Mouse (Mus musculus): Measurements from ENCODE around the gene Sh3rf1. TPM values are rescaled to one million over a fixed set of nuclear protein-coding genes. Genes with fewer than 3 reads are reported as not detected.
"Not testable (repeated sequence)": the region's sequence is repeated elsewhere in the genome, so short reads cannot be mapped to it uniquely, and the experiment has no call there.

Sh3rf1 gene
- polyA plus RNA-seq, 1 experiment from 2014 or later: 38.4 TPM

DNA sequence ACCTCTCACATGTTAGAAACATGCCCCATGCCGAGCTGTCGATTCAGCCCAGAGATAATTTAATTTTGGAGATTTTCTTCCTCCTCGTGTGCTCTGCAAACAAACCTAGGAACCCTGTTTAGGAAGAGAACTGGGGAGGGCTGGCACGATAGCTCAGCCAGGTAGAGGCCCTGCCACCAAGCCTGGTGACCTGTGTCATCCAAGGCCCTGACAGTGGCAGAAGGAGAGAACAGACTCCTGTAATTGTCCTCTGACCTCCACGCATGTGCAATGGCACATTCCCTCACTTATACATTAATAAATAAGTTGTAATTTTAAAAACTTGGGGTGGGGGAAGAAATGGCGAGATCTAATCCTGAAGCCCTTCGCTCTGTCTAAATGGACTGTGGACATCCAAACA lies 179.2 kb downstream of the Sh3rf1 start:
- Histone ChIP-seq H3K27ac (replicated peaks; ENCODE audit: low read depth, low read length) (peak overlapping the region; percentile 84), H3K4me1 (ENCODE audit: control insufficient read depth, insufficient read depth, low read length) (peaks cover 26% of the 10 kb centered on the region), H3K4me3 (replicated peaks; ENCODE audit: low read depth, low read length) (no peak overlapping the region), H3K36me3 (ENCODE audit: control insufficient read depth, insufficient read depth, low read length) (no peaks in the 10 kb centered on the region), H3K9ac (replicated peaks; ENCODE audit: low read length) (no peak overlapping the region), H3K4me2 (ENCODE audit: low read length) (no peak overlapping the region), H3K27me3 (ENCODE audit: control insufficient read depth, insufficient read depth, low read length) (no peaks in the 10 kb centered on the region), H3K9me3 (ENCODE audit: control insufficient read depth, low read length) (no peaks in the 10 kb centered on the region)
- DNase-seq: no peak
- 59% methylated on average over 7 of the region's 7 CpGs for WGBS
- peak; percentile 18; the same call in 1 of the 2 replicates for ATAC-seq (ENCODE audit: low FRiP score, low TSS enrichment)

DNA sequence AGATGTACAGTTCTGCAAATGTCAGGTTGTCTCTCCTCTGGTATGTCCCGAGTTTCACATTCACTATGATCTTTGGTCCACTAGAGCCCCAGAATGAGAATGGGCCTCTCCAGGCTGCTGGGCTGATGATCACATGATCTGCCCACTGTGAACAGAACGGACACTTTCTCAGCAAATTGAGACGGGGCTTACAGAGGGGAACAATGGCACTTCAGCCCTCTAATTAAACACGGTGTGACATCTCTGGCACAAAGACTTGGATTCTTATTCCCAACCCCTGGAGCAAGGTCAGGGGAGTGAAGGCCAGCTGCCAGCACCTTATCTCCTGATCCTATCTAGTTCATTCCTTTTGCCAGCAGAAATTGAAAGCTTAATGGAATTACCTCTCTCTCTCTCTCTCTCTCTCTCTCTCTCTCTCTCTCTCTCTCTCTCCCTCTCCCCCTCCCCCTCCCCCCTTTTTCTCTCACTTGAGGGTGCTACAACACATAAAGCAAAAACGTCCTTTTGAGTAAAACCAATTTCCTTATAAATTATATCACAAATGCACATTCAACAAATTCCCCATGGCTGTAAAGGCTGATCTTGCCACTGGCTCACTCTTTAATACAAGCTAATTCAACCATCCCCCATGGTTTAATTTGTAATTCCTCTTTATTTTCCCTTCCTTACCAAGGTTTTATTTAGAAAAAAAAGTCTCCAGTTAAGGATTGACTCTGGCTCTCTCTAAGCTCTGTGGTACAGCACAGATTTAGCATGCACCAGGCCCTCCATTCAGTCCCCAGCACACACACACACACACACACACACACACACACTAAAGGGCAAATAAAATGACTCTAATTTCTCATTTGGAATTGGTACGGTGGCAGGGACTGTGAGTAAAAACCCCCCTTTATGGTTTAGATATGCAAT lies 179.8 kb downstream of the Sh3rf1 start:
- peak; percentile 70 for DNase-seq
- Histone ChIP-seq H3K9me3 (ENCODE audit: control insufficient read depth, low read length) (no peaks in the 10 kb centered on the region), H3K27me3 (ENCODE audit: control insufficient read depth, insufficient read depth, low read length) (no peaks in the 10 kb centered on the region), H3K9ac (replicated peaks; ENCODE audit: low read length) (no peak overlapping the region; the same call in 1 of the 2 replicates), H3K36me3 (ENCODE audit: control insufficient read depth, insufficient read depth, low read length) (no peaks in the 10 kb centered on the region), H3K4me3 (replicated peaks; ENCODE audit: low read depth, low read length) (no peak overlapping the region), H3K27ac (replicated peaks; ENCODE audit: low read depth, low read length) (peak overlapping the region; percentile 84), H3K4me2 (ENCODE audit: low read length) (no peak overlapping the region), H3K4me1 (ENCODE audit: control insufficient read depth, insufficient read depth, low read length) (peaks cover 26% of the 10 kb centered on the region)
- WGBS: 3% methylated on average over 6 of the region's 6 CpGs
- peak; percentile 79 for ATAC-seq (ENCODE audit: low FRiP score, low TSS enrichment)

DNA sequence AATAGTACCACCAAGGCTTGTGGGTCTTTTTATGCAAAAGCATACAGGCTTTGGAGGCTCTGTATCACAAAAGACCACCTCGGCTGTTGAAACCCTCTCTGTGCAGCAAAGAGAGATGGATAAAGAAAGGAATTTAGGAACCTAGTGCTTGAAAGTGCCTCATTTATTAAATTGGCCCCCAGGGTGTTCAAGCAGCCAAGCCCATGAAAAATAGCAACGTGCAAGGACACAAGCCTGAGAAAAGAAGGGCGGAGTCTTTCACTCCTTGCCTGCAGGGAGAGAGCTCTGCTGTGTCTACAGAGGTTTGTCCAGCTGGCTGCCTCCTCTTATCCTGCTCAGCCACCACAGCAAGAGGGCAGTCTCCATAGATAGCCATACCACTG lies 180.5 kb downstream of the Sh3rf1 start:
- no peaks in the 10 kb centered on the region for H3K36me3 ChIP-seq (ENCODE audit: control insufficient read depth, insufficient read depth, low read length)
- H3K27ac ChIP-seq (replicated peaks; ENCODE audit: low read depth, low read length): peak overlapping the region; percentile 84
- WGBS: 12% methylated on average over 3 of the region's 3 CpGs
- DNase-seq (peak; percentile 58), ATAC-seq (ENCODE audit: low FRiP score, low TSS enrichment) (peak; percentile 38)
- no peaks in the 10 kb centered on the region for H3K27me3 ChIP-seq (ENCODE audit: control insufficient read depth, insufficient read depth, low read length)
- H3K4me1 ChIP-seq (ENCODE audit: control insufficient read depth, insufficient read depth, low read length): peaks cover 26% of the 10 kb centered on the region
- H3K4me3 ChIP-seq (replicated peaks; ENCODE audit: low read depth, low read length): no peak overlapping the region
- no peaks in the 10 kb centered on the region for H3K9me3 ChIP-seq (ENCODE audit: control insufficient read depth, low read length)
- H3K9ac ChIP-seq (replicated peaks; ENCODE audit: low read length): no peak overlapping the region
- H3K4me2 ChIP-seq (ENCODE audit: low read length): no peak overlapping the region

DNA sequence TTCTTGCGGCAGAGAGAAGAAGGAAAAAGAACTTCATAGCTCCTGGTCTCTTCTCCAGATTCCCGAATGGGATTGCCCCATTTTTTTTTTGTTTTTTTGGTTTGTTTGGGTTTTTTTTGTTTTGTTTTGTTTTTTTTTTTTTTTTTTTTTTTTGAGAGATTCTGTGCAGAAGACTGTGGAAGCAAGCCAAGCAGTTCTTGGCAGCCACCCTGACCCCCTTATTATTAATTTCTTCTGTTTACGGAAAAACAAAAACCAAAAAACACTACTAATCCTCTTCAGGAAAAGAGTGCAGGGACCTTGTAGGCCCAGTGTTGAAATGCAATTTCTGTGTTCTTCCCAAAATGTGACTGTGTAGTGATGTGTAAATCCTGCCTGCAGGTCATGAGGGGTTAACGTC lies 185.4 kb downstream of the Sh3rf1 start:
- H3K27me3 ChIP-seq (ENCODE audit: control insufficient read depth, insufficient read depth, low read length): no peaks in the 10 kb centered on the region
- 89% methylated on average over 4 of the region's 4 CpGs for WGBS
- H3K9me3 ChIP-seq (ENCODE audit: control insufficient read depth, low read length): no peaks in the 10 kb centered on the region
- H3K4me2 ChIP-seq (ENCODE audit: low read length): no peak overlapping the region
- H3K9ac ChIP-seq (replicated peaks; ENCODE audit: low read length): no peak overlapping the region
- H3K4me1 ChIP-seq (ENCODE audit: control insufficient read depth, insufficient read depth, low read length): peaks cover 9% of the 10 kb centered on the region
- H3K36me3 ChIP-seq (ENCODE audit: control insufficient read depth, insufficient read depth, low read length): no peaks in the 10 kb centered on the region
- no peak overlapping the region for H3K4me3 ChIP-seq (replicated peaks; ENCODE audit: low read depth, low read length)
- no peak for ATAC-seq (ENCODE audit: low FRiP score, low TSS enrichment)
- no peak overlapping the region for H3K27ac ChIP-seq (replicated peaks; ENCODE audit: low read depth, low read length)
- no peak for DNase-seq

DNA sequence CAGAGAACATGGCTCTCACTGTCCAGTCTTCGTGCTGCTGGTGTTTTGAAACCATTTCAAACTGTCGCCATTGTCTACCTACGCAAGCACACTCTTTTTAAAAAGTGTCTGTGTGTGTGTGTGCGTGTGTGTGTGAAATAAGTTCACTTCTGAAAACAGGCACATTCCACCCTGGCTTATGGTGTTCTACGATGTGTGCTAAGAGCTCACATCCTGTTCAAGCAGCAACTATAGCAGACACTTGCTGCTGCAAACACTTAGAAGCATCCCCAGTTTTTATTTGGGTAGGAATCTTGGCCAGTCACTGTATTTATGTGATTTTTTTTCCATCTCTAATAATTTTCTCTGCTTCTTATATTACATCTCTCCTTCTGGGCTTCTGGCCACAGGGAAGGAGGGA lies 186.0 kb downstream of the Sh3rf1 start:
- not testable (repeated sequence) for H3K27ac ChIP-seq (replicated peaks; ENCODE audit: low read depth, low read length); ATAC-seq (ENCODE audit: low FRiP score, low TSS enrichment); DNase-seq; H3K9ac ChIP-seq (replicated peaks; ENCODE audit: low read length); H3K27me3 ChIP-seq (ENCODE audit: control insufficient read depth, insufficient read depth, low read length); H3K9me3 ChIP-seq (ENCODE audit: control insufficient read depth, low read length); H3K4me3 ChIP-seq (replicated peaks; ENCODE audit: low read depth, low read length); H3K36me3 ChIP-seq (ENCODE audit: control insufficient read depth, insufficient read depth, low read length); H3K4me2 ChIP-seq (ENCODE audit: low read length); H3K4me1 ChIP-seq (ENCODE audit: control insufficient read depth, insufficient read depth, low read length)
- WGBS: 92% methylated on average over 5 of the region's 5 CpGs

DNA sequence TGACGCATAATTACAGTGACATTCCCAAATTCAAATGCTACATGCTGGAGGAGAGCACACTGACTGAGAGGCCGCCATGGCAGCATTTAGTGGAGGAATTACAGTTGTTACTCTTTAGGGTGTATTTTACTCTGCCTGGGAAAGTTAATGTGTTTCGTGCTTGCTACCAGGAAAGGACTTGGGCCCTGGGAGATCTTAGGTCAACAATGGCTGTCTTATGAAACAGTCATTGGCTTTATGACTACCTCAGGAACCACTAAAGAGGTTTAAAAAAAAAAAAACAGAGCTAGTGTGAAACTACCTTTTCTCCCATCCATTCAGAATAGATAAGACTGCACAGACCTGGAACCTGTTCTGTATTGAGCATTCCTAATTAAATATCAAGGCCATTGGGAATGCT lies 195.8 kb downstream of the Sh3rf1 start:
- Histone ChIP-seq H3K27me3 (ENCODE audit: control insufficient read depth, insufficient read depth, low read length) (no peaks in the 10 kb centered on the region), H3K4me1 (ENCODE audit: control insufficient read depth, insufficient read depth, low read length) (peaks cover 10% of the 10 kb centered on the region; the same call in 1 of the 2 replicates), H3K36me3 (ENCODE audit: control insufficient read depth, insufficient read depth, low read length) (no peaks in the 10 kb centered on the region), H3K4me2 (ENCODE audit: low read length) (no peak overlapping the region), H3K4me3 (replicated peaks; ENCODE audit: low read depth, low read length) (no peak overlapping the region), H3K9ac (replicated peaks; ENCODE audit: low read length) (no peak overlapping the region), H3K27ac (replicated peaks; ENCODE audit: low read depth, low read length) (0 out of 2 replicates have a peak overlapping the region, but pooled peaks have one; percentile 49), H3K9me3 (ENCODE audit: control insufficient read depth, low read length) (no peaks in the 10 kb centered on the region)
- WGBS: 84% methylated on average over 3 of the region's 3 CpGs
- no peak for ATAC-seq (ENCODE audit: low FRiP score, low TSS enrichment)
- DNase-seq: no peak

DNA sequence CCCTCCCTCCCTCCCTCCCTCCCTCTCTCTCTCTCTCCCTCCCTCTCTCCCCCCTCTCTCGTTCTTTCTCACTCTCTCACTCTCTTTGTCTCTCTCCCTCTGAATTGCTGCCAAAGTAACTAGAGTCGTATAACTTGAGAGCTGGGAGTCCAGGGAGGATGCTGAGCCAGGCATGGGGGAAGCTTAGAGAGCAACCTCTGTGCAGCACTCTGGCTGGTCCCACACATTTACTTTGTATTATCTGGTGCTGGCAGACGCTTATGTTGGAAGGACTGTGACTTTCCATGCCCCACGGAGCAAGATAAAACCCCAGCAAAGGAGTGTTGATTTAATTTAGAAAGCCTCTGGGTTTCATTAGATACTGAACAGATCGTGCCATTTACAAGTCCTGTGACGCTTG lies 196.5 kb downstream of the Sh3rf1 start:
- H3K4me2 ChIP-seq (ENCODE audit: low read length): no peak overlapping the region
- H3K4me1 ChIP-seq (ENCODE audit: control insufficient read depth, insufficient read depth, low read length): peaks cover 10% of the 10 kb centered on the region; the same call in 1 of the 2 replicates
- WGBS: 25% methylated on average over 6 of the region's 6 CpGs
- no peaks in the 10 kb centered on the region for H3K36me3 ChIP-seq (ENCODE audit: control insufficient read depth, insufficient read depth, low read length)
- no peak overlapping the region for H3K9ac ChIP-seq (replicated peaks; ENCODE audit: low read length)
- DNase-seq: peak; percentile 64
- H3K27ac ChIP-seq (replicated peaks; ENCODE audit: low read depth, low read length): peak overlapping the region; percentile 49; the same call in 1 of the 2 replicates
- H3K4me3 ChIP-seq (replicated peaks; ENCODE audit: low read depth, low read length): no peak overlapping the region
- ATAC-seq (ENCODE audit: low FRiP score, low TSS enrichment): peak; percentile 32; the same call in 1 of the 2 replicates
- H3K27me3 ChIP-seq (ENCODE audit: control insufficient read depth, insufficient read depth, low read length): no peaks in the 10 kb centered on the region
- no peaks in the 10 kb centered on the region for H3K9me3 ChIP-seq (ENCODE audit: control insufficient read depth, low read length)

DNA sequence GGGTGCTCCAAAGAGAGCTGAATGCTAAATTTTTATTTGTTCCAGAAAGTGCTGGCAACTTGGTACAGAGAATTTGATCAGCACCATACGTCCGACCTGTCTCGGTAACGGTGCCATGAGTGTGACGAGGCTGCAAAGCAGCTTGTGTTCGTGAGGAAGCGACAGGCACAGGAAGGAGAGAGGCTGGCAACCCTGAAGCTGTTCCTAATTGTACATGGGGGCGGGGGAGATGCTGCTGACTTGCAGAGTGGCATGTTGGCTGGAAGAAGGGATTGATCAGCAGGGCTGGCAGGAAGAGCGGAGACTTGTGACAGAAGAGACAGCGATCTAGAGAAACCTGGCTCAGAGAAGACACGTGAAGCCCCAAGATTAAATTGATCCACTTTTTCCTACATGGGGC lies 197.9 kb downstream of the Sh3rf1 start:
- no peak overlapping the region for H3K4me3 ChIP-seq (replicated peaks; ENCODE audit: low read depth, low read length)
- peaks cover 10% of the 10 kb centered on the region; the same call in 1 of the 2 replicates for H3K4me1 ChIP-seq (ENCODE audit: control insufficient read depth, insufficient read depth, low read length)
- no peaks in the 10 kb centered on the region for H3K9me3 ChIP-seq (ENCODE audit: control insufficient read depth, low read length)
- ATAC-seq (ENCODE audit: low FRiP score, low TSS enrichment) (no peak), DNase-seq (no peak)
- no peaks in the 10 kb centered on the region for H3K27me3 ChIP-seq (ENCODE audit: control insufficient read depth, insufficient read depth, low read length)
- H3K36me3 ChIP-seq (ENCODE audit: control insufficient read depth, insufficient read depth, low read length): no peaks in the 10 kb centered on the region
- H3K27ac ChIP-seq (replicated peaks; ENCODE audit: low read depth, low read length): no peak overlapping the region
- no peak overlapping the region for H3K4me2 ChIP-seq (ENCODE audit: low read length)
- WGBS: 85% methylated on average over 11 of the region's 11 CpGs
- H3K9ac ChIP-seq (replicated peaks; ENCODE audit: low read length): no peak overlapping the region

DNA sequence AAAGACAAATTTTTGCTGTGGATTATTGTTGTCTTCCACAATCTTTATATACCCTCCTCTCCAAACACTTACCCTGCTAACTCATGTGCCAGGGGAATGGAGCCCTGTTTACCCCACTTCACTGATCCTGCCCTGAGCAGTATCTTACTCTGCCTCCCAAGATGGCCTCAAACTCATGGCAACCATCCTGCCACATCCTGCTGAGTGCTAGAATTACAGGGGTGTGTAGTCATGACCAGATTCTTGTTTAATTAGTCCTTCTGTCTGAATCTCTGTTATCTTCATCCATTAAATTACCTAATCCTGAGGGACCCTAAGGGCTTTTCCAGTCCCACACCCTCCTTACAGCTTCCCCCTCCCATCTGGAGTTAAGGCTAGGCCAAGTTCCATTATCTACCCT lies 201.5 kb downstream of the Sh3rf1 start:
- Histone ChIP-seq H3K9me3 (ENCODE audit: control insufficient read depth, low read length) (no peaks in the 10 kb centered on the region), H3K9ac (replicated peaks; ENCODE audit: low read length) (no peak overlapping the region), H3K36me3 (ENCODE audit: control insufficient read depth, insufficient read depth, low read length) (no peaks in the 10 kb centered on the region), H3K4me1 (ENCODE audit: control insufficient read depth, insufficient read depth, low read length) (peaks cover 4% of the 10 kb centered on the region; the same call in 1 of the 2 replicates), H3K4me3 (replicated peaks; ENCODE audit: low read depth, low read length) (no peak overlapping the region), H3K27ac (replicated peaks; ENCODE audit: low read depth, low read length) (no peak overlapping the region), H3K4me2 (ENCODE audit: low read length) (no peak overlapping the region), H3K27me3 (ENCODE audit: control insufficient read depth, insufficient read depth, low read length) (no peaks in the 10 kb centered on the region)
- ATAC-seq (ENCODE audit: low FRiP score, low TSS enrichment) (no peak), DNase-seq (no peak)
